Mouse (Mus musculus): ENCODE results near the gene Tap2. TPM values are rescaled to one million over a fixed set of nuclear protein-coding genes. Genes with fewer than 3 reads are reported as not detected.

Gene Tap2
- polyA plus RNA-seq (2015; fragmentation: Nextera tagmentation; extraction: Ambion mirVana): 3.5 and 4.9 TPM in 2 replicates

GRCm38 (mm10) chr17:34203444-34203843, at the start of gene Tap2:
Gene Tap2 (plus strand): TSS chr17:34203527.

GRCm38 (mm10) chr17:34187261-34187916, 15.9 kb upstream of the Tap2 start, which contains the start of the genes Tap1 and Psmb9:
Gene Tap1 (plus strand): TSS chr17:34187553.
Gene Psmb9 (minus strand): TSS chr17:34187764.

GRCm38 (mm10) chr17:34196941-34197894, 6.1 kb upstream of the Tap2 start, which contains the start of gene Psmb8:
Gene Psmb8 (plus strand): TSS chr17:34197721.

GRCm38 (mm10) chr17:34238706-34239105, 35.4 kb downstream of the Tap2 start, which contains the start of gene H2-Ob:
Gene H2-Ob (plus strand): TSS chr17:34238903.

GRCm38 (mm10) chr17:34257594-34258375, 54.5 kb downstream of the Tap2 start, which contains the start of gene H2-Ab1:
Gene H2-Ab1 (plus strand): TSS chr17:34257689.

Other genes with a start within 250 kb of the Tap2 start
- 60.0 and 63.3 TPM in 2 replicates for gene Vps52, start 247.7 kb upstream of the Tap2 start, polyA plus RNA-seq (2015; fragmentation: Nextera tagmentation; extraction: Ambion mirVana)
- gene Rps18, start 247.5 kb upstream of the Tap2 start, polyA plus RNA-seq (2015; fragmentation: Nextera tagmentation; extraction: Ambion mirVana): 872 and 906 TPM in 2 replicates
- 23.9 and 24.3 TPM in 2 replicates for gene H2-K1, start 203.2 kb upstream of the Tap2 start, polyA plus RNA-seq (2015; fragmentation: Nextera tagmentation; extraction: Ambion mirVana)
- 21.7 and 24.2 TPM in 2 replicates for gene Ring1, start 178.8 kb upstream of the Tap2 start, polyA plus RNA-seq (2015; fragmentation: Nextera tagmentation; extraction: Ambion mirVana)
- gene H2-Ke6, start 175.5 kb upstream of the Tap2 start, polyA plus RNA-seq (2015; fragmentation: Nextera tagmentation; extraction: Ambion mirVana): 72.0 and 82.6 TPM in 2 replicates
- gene Slc39a7, start 171.8 kb upstream of the Tap2 start, polyA plus RNA-seq (2015; fragmentation: Nextera tagmentation; extraction: Ambion mirVana): 143 and 149 TPM in 2 replicates
- gene Rxrb, start 171.7 kb upstream of the Tap2 start, polyA plus RNA-seq (2015; fragmentation: Nextera tagmentation; extraction: Ambion mirVana): 50.1 and 52.1 TPM in 2 replicates
- 9.1 and 12.1 TPM in 2 replicates for gene Col11a2, start 164.1 kb upstream of the Tap2 start, polyA plus RNA-seq (2015; fragmentation: Nextera tagmentation; extraction: Ambion mirVana)
- 0.25 and 0.64 TPM in 2 replicates for gene H2-Oa, start 111.2 kb upstream of the Tap2 start, polyA plus RNA-seq (2015; fragmentation: Nextera tagmentation; extraction: Ambion mirVana)
- 26.1 and 27.0 TPM in 2 replicates for gene H2-DMa, start 84.0 kb upstream of the Tap2 start, polyA plus RNA-seq (2015; fragmentation: Nextera tagmentation; extraction: Ambion mirVana)
- gene Brd2, start 80.9 kb upstream of the Tap2 start, polyA plus RNA-seq (2015; fragmentation: Nextera tagmentation; extraction: Ambion mirVana): 107 and 118 TPM in 2 replicates
- gene H2-DMb2, start 60.2 kb upstream of the Tap2 start, polyA plus RNA-seq (2015; fragmentation: Nextera tagmentation; extraction: Ambion mirVana): 0.66 and 0.96 TPM in 2 replicates
- gene H2-DMb1, start 50.5 kb upstream of the Tap2 start, polyA plus RNA-seq (2015; fragmentation: Nextera tagmentation; extraction: Ambion mirVana): 0.80 and 1.1 TPM in 2 replicates
- 8.0 and 8.7 TPM in 2 replicates for gene Tap1, start 16.0 kb upstream of the Tap2 start, polyA plus RNA-seq (2015; fragmentation: Nextera tagmentation; extraction: Ambion mirVana)
- 3.5 and 3.7 TPM in 2 replicates for gene Psmb9, start 15.8 kb upstream of the Tap2 start, polyA plus RNA-seq (2015; fragmentation: Nextera tagmentation; extraction: Ambion mirVana)
- gene Psmb8, start 5.8 kb upstream of the Tap2 start, polyA plus RNA-seq (2015; fragmentation: Nextera tagmentation; extraction: Ambion mirVana): 7.4 and 9.0 TPM in 2 replicates
- gene H2-Ob, start 35.4 kb downstream of the Tap2 start, polyA plus RNA-seq (2015; fragmentation: Nextera tagmentation; extraction: Ambion mirVana): 0.14 and 0.19 TPM in 2 replicates
- 2.7 and 3.5 TPM in 2 replicates for gene H2-Ab1, start 54.2 kb downstream of the Tap2 start, polyA plus RNA-seq (2015; fragmentation: Nextera tagmentation; extraction: Ambion mirVana)
- 0.41 and 0.74 TPM in 2 replicates for gene H2-Aa, start 84.3 kb downstream of the Tap2 start, polyA plus RNA-seq (2015; fragmentation: Nextera tagmentation; extraction: Ambion mirVana)
- gene H2-Eb1, start 102.3 kb downstream of the Tap2 start, polyA plus RNA-seq (2015; fragmentation: Nextera tagmentation; extraction: Ambion mirVana): 3.2 and 4.3 TPM in 2 replicates
- 0.13 and 0.26 TPM in 2 replicates for gene H2-Eb2, start 122.1 kb downstream of the Tap2 start, polyA plus RNA-seq (2015; fragmentation: Nextera tagmentation; extraction: Ambion mirVana)
- gene Btnl2, start 151.3 kb downstream of the Tap2 start, polyA plus RNA-seq (2015; fragmentation: Nextera tagmentation; extraction: Ambion mirVana): not detected in 2 replicates
- not detected in 2 replicates for gene Btnl1, start 173.6 kb downstream of the Tap2 start, polyA plus RNA-seq (2015; fragmentation: Nextera tagmentation; extraction: Ambion mirVana)
- gene BC051142, start 195.3 kb downstream of the Tap2 start, polyA plus RNA-seq (2015; fragmentation: Nextera tagmentation; extraction: Ambion mirVana): 5.3 and 6.1 TPM in 2 replicates

Measured in neural tube, postnatal 0 days (tissue).